Mouse (Mus musculus): ENCODE data around the gene Slc12a1.

The Slc12a1 gene

DNA sequence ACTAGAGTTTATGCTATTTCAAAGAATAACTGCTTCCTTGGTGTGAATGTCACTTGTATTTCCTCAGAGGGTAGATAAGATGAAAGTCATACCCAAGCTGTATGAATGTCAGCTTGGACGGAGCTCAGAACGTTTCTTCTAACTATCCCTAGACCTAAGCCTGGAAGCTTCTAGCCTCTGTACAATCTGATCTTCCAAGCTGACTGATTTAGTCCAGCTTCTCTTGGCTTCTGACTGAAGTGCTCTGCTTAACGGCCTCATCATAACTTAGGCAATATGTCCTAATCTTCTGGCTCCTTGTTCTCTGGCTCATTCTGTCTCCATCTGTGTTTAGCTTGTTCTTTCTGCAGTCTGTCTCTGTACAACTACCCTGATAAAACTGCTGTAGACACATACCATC is 102.3 kb downstream of the Slc12a1 start:
- no peak for DNase-seq (ENCODE audit: low spot score)

DNA sequence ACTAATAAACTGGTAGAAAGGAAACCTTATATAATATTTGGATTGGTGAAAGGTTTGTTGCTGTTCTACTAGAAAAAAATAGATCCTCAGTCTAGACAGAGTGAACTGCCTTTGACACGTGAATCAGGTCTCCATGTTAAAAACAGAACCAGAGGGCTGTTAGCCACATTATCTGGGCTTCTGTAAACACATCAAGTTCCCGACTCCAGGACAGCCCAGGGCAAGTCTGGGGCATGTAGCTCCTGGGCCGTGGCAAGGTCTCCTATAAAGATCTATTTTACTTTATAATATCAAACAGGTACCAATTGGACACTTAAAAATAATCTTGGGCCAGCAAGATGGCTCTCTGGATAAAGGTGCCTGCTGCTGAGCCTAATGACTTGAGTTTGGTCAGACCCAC is 103.6 kb downstream of the Slc12a1 start:
- DNase-seq (ENCODE audit: low spot score): no peak

- DNase-seq (ENCODE audit: low spot score): no peak
Measured at GRCm38 (mm10) chr2:125259230-125260120, 107.2 kb downstream of the Slc12a1 start.

DNA sequence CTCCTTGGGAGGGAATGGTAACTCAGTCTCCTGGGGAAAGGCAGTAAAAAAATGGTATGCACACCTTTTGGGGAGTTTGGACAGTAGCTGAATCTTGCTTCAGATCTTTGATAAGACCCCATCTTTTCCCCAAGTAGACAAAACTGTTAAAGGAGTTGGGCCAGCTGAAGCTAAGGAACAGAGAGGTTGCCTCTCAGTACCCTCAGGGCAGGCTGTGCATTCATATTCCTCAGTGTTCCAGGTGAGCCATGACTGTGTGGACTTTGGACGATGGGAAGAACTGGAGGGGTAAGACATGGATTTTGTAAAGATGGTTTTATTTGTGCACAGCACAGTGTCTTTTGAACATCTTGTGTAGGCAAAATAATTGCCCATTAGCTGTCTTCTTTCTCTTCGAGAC is 108.0 kb downstream of the Slc12a1 start:
- no peak for DNase-seq (ENCODE audit: low spot score)

- DNase-seq (ENCODE audit: low spot score): no peak
Measured at GRCm38 (mm10) chr2:125263056-125263455, 110.8 kb downstream of the Slc12a1 start.

- DNase-seq (ENCODE audit: low spot score): no peak
Measured at GRCm38 (mm10) chr2:125263753-125264152, 111.4 kb downstream of the Slc12a1 start.

GRCm38 (mm10) chr2:125268876-125269275 is 116.6 kb downstream of the Slc12a1 start:
- no peak for DNase-seq (ENCODE audit: low spot score)

DNA sequence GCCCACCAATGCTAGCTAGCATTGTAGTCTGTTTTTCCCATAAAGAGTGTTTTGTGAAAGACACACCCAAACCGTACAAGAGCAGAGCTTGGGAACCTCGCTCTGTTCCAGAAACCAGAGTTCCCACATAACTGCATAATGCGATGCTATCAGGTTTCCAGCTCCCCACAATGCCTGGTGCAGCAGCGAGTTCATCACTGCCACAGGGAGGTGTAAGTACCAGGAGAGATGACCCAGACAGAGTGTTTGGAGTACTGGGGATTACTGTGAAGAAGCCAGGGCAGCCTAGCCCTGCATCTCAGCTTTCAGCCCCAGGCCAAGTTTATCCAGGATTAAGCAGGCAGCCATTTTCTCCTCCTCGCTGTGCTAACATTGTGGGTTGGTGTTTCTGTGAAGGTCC is 123.3 kb downstream of the Slc12a1 start:
- DNase-seq (ENCODE audit: low spot score): no peak

- DNase-seq (ENCODE audit: low spot score): no peak
Measured at GRCm38 (mm10) chr2:125276692-125277091, 124.4 kb downstream of the Slc12a1 start.

- no peak for DNase-seq (ENCODE audit: low spot score)
Measured at GRCm38 (mm10) chr2:125278474-125278873, 126.2 kb downstream of the Slc12a1 start.
